In genomic region chr2:70333553-70333952, GRCm38 (mm10) we compare ENCODE assay signal across 15 mouse cellular contexts.
DNase-seq lines count a peak whose midpoint lies in the region; ATAC-seq and TF ChIP-seq lines count a peak whose summit lies in the region.
"Had no signal": no experiment of that assay in that cellular context is flagged by ENCODE, and none has a peak within 500 bp of the region (broad histone marks: within the 10 kb centered on the region; RNA-seq: fewer than 3 reads in every experiment).

No protein-coding gene starts in this region.

- no peak overlapping the region for H3K27ac ChIP-seq in liver, postnatal 0 days (ENCODE audit: low read depth)
- H3K27ac ChIP-seq in liver, embryonic 12.5 days = no peak overlapping the region
- H3K27ac ChIP-seq: embryonic facial prominence, embryonic 13.5 days; heart, adult 2 months; midbrain, embryonic 15.5 days; neural tube, embryonic 12.5 days had no signal

- H3K9me3 ChIP-seq in liver, postnatal 0 days (ENCODE audit: low read length) = no peaks in the 10 kb centered on the region
- 0 out of 2 replicates have a peak, but pooled peaks cover 5% of the 10 kb centered on the region for H3K9me3 ChIP-seq in liver, embryonic 12.5 days (replicated peaks)
- H3K9me3 ChIP-seq: embryonic facial prominence, embryonic 13.5 days; neural tube, embryonic 12.5 days had no signal

- ATAC-seq in liver, postnatal 0 days = peak; percentile 74
- ATAC-seq in liver, embryonic 12.5 days = no peak
- ATAC-seq: forebrain, embryonic 16.5 days; intestine, embryonic 16.5 days; midbrain, embryonic 15.5 days had no signal

- no peak for TF ChIP-seq CTCF in liver, postnatal 0 days (IDR thresholded peaks at IDR 0.05; ENCODE audit: low read depth)

- H3K36me3 ChIP-seq in liver, postnatal 0 days (replicated peaks; ENCODE audit: insufficient read depth, low read length) = no peaks in the 10 kb centered on the region
- no peaks in the 10 kb centered on the region for H3K36me3 ChIP-seq in liver, embryonic 12.5 days
- H3K36me3 ChIP-seq: embryonic facial prominence, embryonic 13.5 days; midbrain, embryonic 15.5 days; neural tube, embryonic 12.5 days had no signal

- WGBS in liver, postnatal 0 days (ENCODE audit: insufficient replicate concordance) = 59% methylated on average over 6 of the region's 6 CpGs
- WGBS in liver, embryonic 12.5 days (ENCODE audit: insufficient replicate concordance) = 64% methylated on average over 6 of the region's 6 CpGs

- TF ChIP-seq EP300 in liver, postnatal 0 days (IDR thresholded peaks at IDR 0.05; ENCODE audit: low read depth) = peak; percentile 24; the same call in 1 of the 2 replicates

- H3K4me2 ChIP-seq in liver, postnatal 0 days (ENCODE audit: low read depth, low read length) = no peak overlapping the region
- no peak overlapping the region for H3K4me2 ChIP-seq in liver, embryonic 12.5 days
- H3K4me2 ChIP-seq: embryonic facial prominence, embryonic 13.5 days; midbrain, embryonic 15.5 days; neural tube, embryonic 12.5 days had no signal

- H3K4me3 ChIP-seq in liver, postnatal 0 days (ENCODE audit: low read depth, low read length) = no peak overlapping the region
- H3K4me3 ChIP-seq in liver, embryonic 12.5 days = no peak overlapping the region
- H3K4me3 ChIP-seq: embryonic facial prominence, embryonic 13.5 days; heart, adult 2 months; midbrain, embryonic 15.5 days; neural tube, embryonic 12.5 days had no signal

- H3K4me1 ChIP-seq in liver, postnatal 0 days (ENCODE audit: insufficient read depth) = 0 out of 2 replicates have a peak, but pooled peaks cover 3% of the 10 kb centered on the region
- no peaks in the 10 kb centered on the region for H3K4me1 ChIP-seq in liver, embryonic 12.5 days
- H3K4me1 ChIP-seq: neural tube, embryonic 12.5 days had no signal

- H3K27me3 ChIP-seq in liver, postnatal 0 days (ENCODE audit: insufficient read depth, low read length) = no peaks in the 10 kb centered on the region
- H3K27me3 ChIP-seq in liver, embryonic 12.5 days (replicated peaks) = peaks cover 6% of the 10 kb centered on the region; the same call in 1 of the 2 replicates
- H3K27me3 ChIP-seq: midbrain, embryonic 15.5 days; neural tube, embryonic 12.5 days had no signal

- H3K9ac ChIP-seq in liver, postnatal 0 days (replicated peaks) = no peak overlapping the region
- no peak overlapping the region for H3K9ac ChIP-seq in liver, embryonic 12.5 days
- H3K9ac ChIP-seq: embryonic facial prominence, embryonic 13.5 days; midbrain, embryonic 15.5 days; neural tube, embryonic 12.5 days had no signal

- peak; percentile 4 for DNase-seq in gastrocnemius, adult 18-20 months (ENCODE audit: low spot score)
- DNase-seq in gastrocnemius, postnatal 4 days (ENCODE audit: low spot score in 2 of 2) = no peak
- peak; percentile 15 for DNase-seq in liver, postnatal 0 days
- peak; percentile 33 for DNase-seq in gastrocnemius, postnatal 10 days
- peak; percentile 85 for DNase-seq in lung, postnatal 36 days
- no peak for DNase-seq in thymus, postnatal 36 days
- DNase-seq in spleen, postnatal 4 days (ENCODE audit: low spot score in 2 of 2) = no peak
- DNase-seq: retina, postnatal 1 day had no signal

Comparison
In these comparisons a context has a peak if more than half of its experiments do, and no peak if none do; other contexts are left out.
1. DNase-seq: peak in gastrocnemius, adult 18-20 months (single experiment), liver, postnatal 0 days (single experiment), gastrocnemius, postnatal 10 days (single experiment) and lung, postnatal 36 days (single experiment); none in gastrocnemius, postnatal 4 days (0 of 2), thymus, postnatal 36 days (0 of 2) and spleen, postnatal 4 days (0 of 2).